Mouse (Mus musculus): ENCODE data around the gene Rnf220. TPM values are rescaled to one million over a fixed set of nuclear protein-coding genes. Genes with fewer than 3 reads are reported as not detected.

The Rnf220 gene
- total and polyA plus RNA-seq, 2 experiments from 2014 or later, result 122 to 192 TPM

DNA sequence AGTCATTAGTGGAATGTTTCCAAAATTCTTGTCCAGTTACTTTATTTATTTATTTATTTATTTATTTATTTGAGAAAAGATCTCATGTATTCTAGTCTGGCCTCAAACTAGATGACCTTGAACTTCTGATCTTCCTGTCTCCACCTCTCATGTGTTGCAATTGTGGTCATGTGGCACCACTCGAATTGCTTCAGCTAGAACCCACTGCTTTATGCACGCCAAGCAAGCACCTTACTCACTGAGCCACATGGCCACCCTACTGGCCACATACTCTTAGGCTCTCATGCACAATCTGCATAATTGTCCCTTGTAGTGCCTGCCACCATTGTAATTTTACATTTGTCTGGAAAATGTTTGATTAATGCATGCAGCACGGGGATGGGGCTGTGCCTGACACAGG, 57.9 kb downstream of the Rnf220 start:
- H3K36me3 ChIP-seq (ENCODE audit: insufficient read depth, low read length), result no peaks in the 10 kb centered on the region
- ATAC-seq (ENCODE audit: low FRiP score) (no peak), DNase-seq (ENCODE audit: low spot score) (no peak)
- H3K4me2 ChIP-seq (ENCODE audit: low read depth, low read length, poor library complexity, severe bottlenecking), result no peak overlapping the region
- WGBS, result 84% methylated on average over 3 of the region's 3 CpGs
- no peak overlapping the region for H3K9ac ChIP-seq (replicated peaks; ENCODE audit: low read length, poor library complexity, severe bottlenecking)
- no peaks in the 10 kb centered on the region for H3K4me1 ChIP-seq (ENCODE audit: insufficient read depth, low read length)
- H3K27me3 ChIP-seq (ENCODE audit: insufficient read depth, low read length), result peaks cover 20% of the 10 kb centered on the region
- no peaks in the 10 kb centered on the region for H3K9me3 ChIP-seq (ENCODE audit: low read length)
- no peak for TF ChIP-seq CTCF (IDR thresholded peaks at IDR 0.05)
- no peak overlapping the region for H3K4me3 ChIP-seq (ENCODE audit: low read depth, low read length)
- H3K27ac ChIP-seq (ENCODE audit: low read depth, low read length), result no peak overlapping the region

DNA sequence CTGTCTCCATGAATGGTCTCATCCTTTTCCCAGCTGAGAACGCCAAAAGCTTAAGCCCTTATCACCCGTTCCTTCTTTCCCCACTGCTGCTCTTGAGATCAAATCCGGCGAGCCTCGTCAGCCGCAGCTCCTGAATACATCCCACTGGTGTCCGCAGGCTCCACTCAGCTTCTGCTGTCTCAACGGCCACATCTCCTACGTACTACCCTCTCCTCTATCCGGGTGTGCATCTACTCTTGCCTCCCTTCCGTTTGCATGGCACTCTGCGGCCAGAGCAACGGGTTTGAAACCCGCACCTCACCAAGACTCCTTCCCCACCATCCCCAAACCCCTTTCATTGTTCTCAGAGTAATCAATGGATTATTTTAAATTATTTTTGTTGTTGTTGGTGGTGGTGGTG, 58.8 kb downstream of the Rnf220 start:
- H3K36me3 ChIP-seq (ENCODE audit: insufficient read depth, low read length), result no peaks in the 10 kb centered on the region

DNA sequence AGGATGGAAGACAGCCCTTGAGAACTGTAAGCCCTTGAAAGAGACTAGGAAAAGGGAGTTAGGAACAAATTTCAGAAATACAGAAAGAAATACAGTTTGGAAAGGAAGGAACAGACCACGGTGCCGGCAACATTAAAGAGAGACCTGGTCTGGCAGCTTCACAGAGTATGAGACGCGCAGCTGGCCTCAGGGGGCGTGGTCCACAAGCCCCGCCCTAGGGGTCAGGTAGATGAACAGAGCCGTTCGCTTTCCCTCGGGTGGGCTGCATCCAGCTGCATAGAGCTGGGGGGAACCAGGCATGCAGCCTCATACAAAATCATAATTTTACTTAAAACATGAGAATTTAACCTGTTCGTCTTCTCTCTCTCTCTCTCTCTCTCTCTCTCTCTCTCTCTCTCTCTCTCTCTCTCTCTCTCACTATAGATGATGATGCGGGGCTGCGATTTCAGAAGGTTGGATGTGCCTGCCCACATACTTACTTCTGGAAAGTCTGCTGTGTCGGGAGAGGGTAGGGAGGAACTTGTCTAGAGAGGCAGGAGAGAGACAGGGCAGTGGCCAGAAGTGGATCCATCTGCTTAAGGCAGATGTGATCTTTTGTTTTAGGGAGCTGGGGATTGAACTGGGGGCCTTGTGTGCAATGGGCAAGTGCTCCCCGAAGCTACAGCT, 59.7 kb downstream of the Rnf220 start:
- TF ChIP-seq CTCF (IDR thresholded peaks at IDR 0.05), result no peak
- peaks cover 20% of the 10 kb centered on the region for H3K27me3 ChIP-seq (ENCODE audit: insufficient read depth, low read length)
- H3K4me3 ChIP-seq (ENCODE audit: low read depth, low read length), result no peak overlapping the region
- 35% methylated on average over 14 of the region's 14 CpGs for WGBS
- no peak overlapping the region for H3K9ac ChIP-seq (replicated peaks; ENCODE audit: low read length, poor library complexity, severe bottlenecking)
- no peaks in the 10 kb centered on the region for H3K36me3 ChIP-seq (ENCODE audit: insufficient read depth, low read length)
- DNase-seq (ENCODE audit: low spot score), result no peak
- ATAC-seq (ENCODE audit: low FRiP score), result no peak
- no peak overlapping the region for H3K4me2 ChIP-seq (ENCODE audit: low read depth, low read length, poor library complexity, severe bottlenecking)
- no peak overlapping the region for H3K27ac ChIP-seq (ENCODE audit: low read depth, low read length)
- no peaks in the 10 kb centered on the region for H3K9me3 ChIP-seq (ENCODE audit: low read length)
- H3K4me1 ChIP-seq (ENCODE audit: insufficient read depth, low read length), result no peaks in the 10 kb centered on the region

More for the DNA sequence above, 58.8 kb downstream of the Rnf220 start:
- Histone ChIP-seq H3K4me3 (ENCODE audit: low read depth, low read length) (no peak overlapping the region), H3K9ac (replicated peaks; ENCODE audit: low read length, poor library complexity, severe bottlenecking) (no peak overlapping the region), H3K4me1 (ENCODE audit: insufficient read depth, low read length) (no peaks in the 10 kb centered on the region), H3K27me3 (ENCODE audit: insufficient read depth, low read length) (peaks cover 20% of the 10 kb centered on the region), H3K27ac (ENCODE audit: low read depth, low read length) (no peak overlapping the region), H3K9me3 (ENCODE audit: low read length) (no peaks in the 10 kb centered on the region), H3K4me2 (ENCODE audit: low read depth, low read length, poor library complexity, severe bottlenecking) (no peak overlapping the region)
- TF ChIP-seq CTCF (IDR thresholded peaks at IDR 0.05), result no peak
- ATAC-seq (ENCODE audit: low FRiP score) (no peak), DNase-seq (ENCODE audit: low spot score) (no peak)
- WGBS, result 71% methylated on average over 14 of the region's 14 CpGs

- no peak overlapping the region for H3K9ac ChIP-seq (replicated peaks; ENCODE audit: low read length, poor library complexity, severe bottlenecking)
- H3K9me3 ChIP-seq (ENCODE audit: low read length), result no peaks in the 10 kb centered on the region
- DNase-seq (ENCODE audit: low spot score) (no peak), ATAC-seq (ENCODE audit: low FRiP score) (no peak)
- no peak for TF ChIP-seq CTCF (IDR thresholded peaks at IDR 0.05)
- peaks cover 23% of the 10 kb centered on the region for H3K27me3 ChIP-seq (ENCODE audit: insufficient read depth, low read length)
- H3K27ac ChIP-seq (ENCODE audit: low read depth, low read length), result no peak overlapping the region
- H3K4me2 ChIP-seq (ENCODE audit: low read depth, low read length, poor library complexity, severe bottlenecking), result no peak overlapping the region
- 72% methylated on average over 8 of the region's 8 CpGs for WGBS
- no peaks in the 10 kb centered on the region for H3K36me3 ChIP-seq (ENCODE audit: insufficient read depth, low read length)
- no peaks in the 10 kb centered on the region for H3K4me1 ChIP-seq (ENCODE audit: insufficient read depth, low read length)
- H3K4me3 ChIP-seq (ENCODE audit: low read depth, low read length), result no peak overlapping the region
Measured at GRCm38 (mm10) chr4:117434336-117434735, 62.5 kb downstream of the Rnf220 start.

GRCm38 (mm10) chr4:117429604-117430003, 67.2 kb downstream of the Rnf220 start:
- Histone ChIP-seq H3K4me2 (ENCODE audit: low read depth, low read length, poor library complexity, severe bottlenecking) (no peak overlapping the region), H3K27ac (ENCODE audit: low read depth, low read length) (no peak overlapping the region), H3K9me3 (ENCODE audit: low read length) (no peaks in the 10 kb centered on the region), H3K27me3 (ENCODE audit: insufficient read depth, low read length) (0 out of 2 replicates have a peak, but pooled peaks cover 3% of the 10 kb centered on the region), H3K9ac (replicated peaks; ENCODE audit: low read length, poor library complexity, severe bottlenecking) (no peak overlapping the region), H3K4me3 (ENCODE audit: low read depth, low read length) (no peak overlapping the region), H3K36me3 (ENCODE audit: insufficient read depth, low read length) (no peaks in the 10 kb centered on the region), H3K4me1 (ENCODE audit: insufficient read depth, low read length) (no peaks in the 10 kb centered on the region)
- no peak for DNase-seq (ENCODE audit: low spot score)
- no peak for ATAC-seq (ENCODE audit: low FRiP score)
- no peak for TF ChIP-seq CTCF (IDR thresholded peaks at IDR 0.05)
- 71% methylated on average over 9 of the region's 9 CpGs for WGBS

DNA sequence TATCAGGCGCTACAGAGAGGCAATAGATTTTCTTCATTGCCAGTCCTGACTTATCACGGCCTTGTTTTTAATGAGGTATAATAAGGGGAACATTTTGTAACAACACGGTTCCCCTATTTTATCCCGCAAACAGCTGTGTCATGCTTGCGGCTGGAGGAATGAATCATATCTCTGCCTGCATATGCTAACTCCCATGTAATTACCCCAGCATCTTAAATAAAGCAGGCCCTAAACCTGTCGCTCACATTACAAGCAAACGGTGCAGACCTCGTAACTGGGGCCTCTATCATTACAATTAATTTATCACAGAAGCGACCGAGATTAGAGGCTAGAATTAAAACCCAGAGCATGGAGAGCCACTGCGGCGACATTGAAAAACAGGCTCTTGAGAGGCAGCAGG, 69.3 kb downstream of the Rnf220 start:
- Histone ChIP-seq H3K9ac (replicated peaks; ENCODE audit: low read length, poor library complexity, severe bottlenecking) (no peak overlapping the region), H3K27me3 (ENCODE audit: insufficient read depth, low read length) (0 out of 2 replicates have a peak, but pooled peaks cover 3% of the 10 kb centered on the region), H3K36me3 (ENCODE audit: insufficient read depth, low read length) (no peaks in the 10 kb centered on the region), H3K9me3 (ENCODE audit: low read length) (no peaks in the 10 kb centered on the region), H3K27ac (ENCODE audit: low read depth, low read length) (no peak overlapping the region), H3K4me1 (ENCODE audit: insufficient read depth, low read length) (no peaks in the 10 kb centered on the region), H3K4me2 (ENCODE audit: low read depth, low read length, poor library complexity, severe bottlenecking) (no peak overlapping the region), H3K4me3 (ENCODE audit: low read depth, low read length) (no peak overlapping the region)
- TF ChIP-seq CTCF (IDR thresholded peaks at IDR 0.05), result no peak
- 49% methylated on average over 12 of the region's 12 CpGs for WGBS
- no peak for DNase-seq (ENCODE audit: low spot score)
- ATAC-seq (ENCODE audit: low FRiP score), result no peak

All from midbrain, postnatal 0 days (tissue).